Mouse (Mus musculus) thymus, postnatal 14 days (tissue): ENCODE data around the gene Rab5c.

Source experiments
- DNase-seq: peaks from one replicate; pipeline ENCODE4 v3.0.0; 2021

The Rab5c gene

DNA sequence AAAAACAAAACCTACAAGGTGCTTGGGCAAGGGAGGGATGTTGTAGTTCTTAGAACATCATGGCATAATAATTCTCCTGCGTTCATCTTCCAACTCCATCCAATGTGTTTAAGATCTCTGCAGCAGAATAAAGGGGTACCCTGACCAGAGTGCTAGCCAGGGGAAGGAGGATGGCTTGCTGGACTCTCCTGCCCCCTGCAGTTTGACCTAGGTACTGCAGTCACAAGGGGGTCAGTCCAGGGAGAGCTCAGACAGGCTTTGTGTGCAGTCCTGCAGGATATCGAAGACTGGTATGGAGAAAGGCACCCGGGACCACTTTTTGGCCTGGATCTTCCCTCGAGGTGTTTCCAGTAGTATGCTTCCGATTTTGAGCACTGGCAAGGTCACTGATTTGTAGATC is 43.1 kb downstream of the Rab5c start:
- DNase-seq = peak; percentile 81

DNA sequence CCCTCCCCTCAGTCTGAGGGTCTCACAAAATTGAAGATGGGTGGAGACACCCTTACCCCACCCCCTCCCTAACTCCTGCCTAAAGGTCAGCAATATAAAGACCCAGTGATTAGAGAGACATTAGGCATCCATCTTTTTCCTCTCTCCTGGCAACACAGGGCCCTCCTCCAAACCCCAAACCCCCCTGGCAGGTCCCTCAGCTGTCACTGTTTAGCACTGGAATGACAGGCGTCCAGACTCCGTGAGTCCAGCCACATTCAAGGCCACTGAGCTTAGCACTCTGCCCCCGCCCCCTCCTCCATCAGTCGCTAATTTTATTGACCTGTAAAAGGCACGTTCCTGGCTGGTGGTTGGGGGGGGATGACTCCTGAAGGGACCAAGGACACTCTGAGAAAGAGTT is 44.9 kb downstream of the Rab5c start:
- no peak for DNase-seq

DNA sequence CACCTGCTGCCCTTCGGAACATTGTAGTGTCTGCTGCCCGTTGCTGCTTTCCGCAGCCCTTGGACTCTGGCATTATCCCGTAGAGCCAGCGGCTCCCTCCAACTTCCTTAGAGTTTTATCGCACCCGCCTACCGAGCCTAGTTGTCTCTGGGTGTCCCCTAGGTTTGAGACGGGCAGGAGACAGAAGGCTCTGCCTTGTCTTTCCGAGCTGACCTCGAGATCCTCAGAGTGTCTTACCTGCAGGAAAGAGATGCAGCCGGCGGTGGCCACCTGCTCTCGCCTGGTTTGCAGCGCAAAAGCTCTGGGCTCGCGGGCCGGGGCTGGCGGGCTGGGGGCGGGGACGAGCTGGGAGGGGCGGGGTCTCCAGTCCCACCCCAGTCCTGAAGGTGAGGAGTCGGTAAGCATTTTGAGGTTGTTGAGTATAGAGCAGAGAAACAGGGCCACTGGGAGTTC is 45.8 kb downstream of the Rab5c start, which contains the start of gene Zfp385c:
Gene Zfp385c, minus strand, starts transcription at position 292 of the 453 bp plus-strand sequence.
- DNase-seq = peak; percentile 61

DNA sequence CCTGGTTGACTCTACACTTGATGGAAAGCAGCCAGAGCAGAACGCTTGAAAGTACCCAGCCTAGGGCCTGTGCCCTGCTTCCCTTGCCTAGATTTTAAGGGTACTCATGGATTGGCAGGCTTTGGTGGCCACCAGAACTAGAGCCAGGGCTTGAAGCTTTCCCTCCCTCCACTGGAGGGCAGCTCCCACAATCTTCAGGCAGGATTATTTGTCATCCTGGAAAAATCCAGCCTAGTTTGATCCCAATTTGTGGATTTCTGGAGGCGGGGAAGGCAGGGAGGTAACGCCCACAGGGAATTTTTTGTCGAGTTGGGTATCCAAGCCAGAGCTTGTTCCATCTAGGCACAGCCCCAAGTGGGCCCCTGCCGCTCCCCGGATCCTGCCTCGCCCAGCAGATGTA is 47.6 kb downstream of the Rab5c start:
- DNase-seq = no peak

DNA sequence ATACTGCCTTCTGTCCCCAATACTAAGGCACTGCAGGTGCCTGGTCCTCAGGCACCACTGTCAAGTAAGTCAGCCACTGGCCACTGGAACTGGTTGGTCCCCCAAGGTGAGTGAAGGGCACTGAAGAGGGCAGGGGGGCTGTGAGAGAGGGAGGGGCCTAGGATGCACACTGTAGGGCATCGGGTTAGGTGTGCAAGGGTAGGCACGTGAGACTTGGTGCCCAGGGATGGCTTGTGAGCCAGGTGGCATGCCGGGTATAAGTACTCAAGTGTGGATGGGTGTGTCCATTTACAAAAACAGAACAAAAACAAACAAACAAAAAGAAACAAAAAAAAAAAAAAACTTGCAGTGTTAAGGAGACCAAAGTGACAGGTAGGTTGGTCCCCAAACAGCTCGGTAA is 49.6 kb downstream of the Rab5c start:
- no peak for DNase-seq

DNA sequence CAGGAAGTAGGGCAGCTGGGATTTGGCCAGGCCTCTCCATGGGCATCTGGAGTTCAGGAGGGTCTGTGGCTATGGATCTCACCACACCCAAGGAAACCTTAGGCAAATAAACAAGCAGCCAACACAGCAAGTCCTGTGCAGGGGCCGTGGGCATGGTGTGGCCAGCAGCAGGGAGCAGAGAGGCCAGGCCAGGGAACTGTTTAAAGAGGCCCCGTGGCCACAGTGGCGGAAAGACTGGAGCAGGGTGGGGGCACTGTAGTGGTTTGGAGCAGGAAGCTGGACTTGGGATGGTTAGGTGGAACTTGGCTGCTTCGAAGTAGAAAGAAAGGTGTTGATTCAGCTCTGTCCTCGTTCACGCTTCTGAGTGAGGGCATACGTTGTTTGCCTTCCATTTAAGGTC is 50.8 kb downstream of the Rab5c start:
- no peak for DNase-seq

DNA sequence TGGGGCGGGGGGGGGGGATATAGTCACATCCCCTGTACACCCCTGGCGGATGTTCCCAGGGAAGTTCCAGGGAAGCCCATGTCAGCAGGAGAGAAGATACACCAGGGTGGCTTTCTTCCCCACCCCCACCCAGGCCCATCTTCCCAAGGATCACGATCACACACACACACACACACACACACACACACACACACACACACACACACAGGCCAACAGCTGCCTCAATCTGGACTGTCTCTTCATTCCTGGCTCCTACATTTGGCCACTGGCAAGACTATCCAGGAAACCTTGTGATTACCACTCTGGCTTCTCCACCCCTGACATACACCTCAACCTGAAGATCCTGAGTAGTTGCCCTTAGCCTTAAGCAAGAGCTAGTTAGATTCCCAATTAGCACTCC is 52.6 kb downstream of the Rab5c start:
- no peak for DNase-seq

DNA sequence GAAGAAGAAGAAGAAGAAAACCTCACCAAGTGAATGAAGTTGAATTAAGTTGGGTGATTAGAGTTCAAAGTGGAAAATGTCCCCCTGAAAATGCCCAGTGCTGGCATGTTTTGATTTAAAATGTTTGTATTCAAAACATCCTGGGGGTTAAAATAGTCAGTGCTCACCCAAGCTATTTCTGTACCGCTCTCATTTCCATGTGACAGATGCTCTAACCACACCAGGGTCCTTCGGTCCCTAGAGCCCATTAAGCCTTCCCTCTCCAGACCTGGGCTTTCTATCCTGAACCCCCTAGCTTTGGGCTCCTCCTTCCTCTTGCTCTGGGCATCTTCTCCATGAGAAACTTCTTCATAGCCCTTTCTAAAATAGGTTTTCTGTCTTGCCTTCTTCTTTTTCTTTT is 53.9 kb downstream of the Rab5c start:
- DNase-seq = no peak

DNA sequence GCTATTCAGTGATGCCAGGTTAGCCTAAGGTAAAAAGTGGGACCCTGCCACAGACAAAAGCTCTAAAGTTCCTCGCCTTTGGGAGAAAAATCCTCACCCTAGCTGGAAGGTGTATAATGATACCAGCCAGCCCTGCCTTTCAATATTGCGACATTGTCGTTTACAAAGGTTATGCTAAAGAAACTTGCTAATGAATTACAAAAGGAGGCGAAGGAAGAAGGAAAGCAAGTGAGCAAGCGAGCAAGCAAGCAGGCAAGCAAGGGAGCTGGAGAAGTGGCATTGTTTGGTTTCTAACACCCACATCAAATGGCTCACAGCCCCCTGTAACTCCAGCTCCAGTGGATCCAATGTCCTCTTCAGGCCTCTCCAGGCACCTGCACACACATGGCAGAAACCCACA is 55.5 kb downstream of the Rab5c start:
- DNase-seq = no peak

DNA sequence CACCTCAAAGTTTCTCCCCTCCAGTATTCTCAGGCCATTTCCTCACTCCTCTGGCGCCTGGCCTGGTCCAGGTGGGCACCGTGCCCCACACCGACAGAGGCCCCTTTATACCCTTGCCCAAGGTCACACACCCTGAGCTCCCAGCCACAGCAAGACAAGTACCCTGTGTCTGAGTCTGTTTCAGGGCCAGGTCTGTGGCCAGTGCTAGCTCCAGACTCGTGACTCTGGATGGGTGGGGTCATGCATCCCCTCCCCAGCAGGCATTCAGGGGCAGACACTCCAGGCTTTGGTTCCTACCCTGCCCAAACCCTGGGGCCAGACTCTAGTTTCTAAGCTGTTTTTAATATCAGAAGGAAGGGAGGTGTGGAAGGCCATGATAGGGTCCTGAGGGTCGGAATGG is 56.2 kb downstream of the Rab5c start:
- no peak for DNase-seq

DNA sequence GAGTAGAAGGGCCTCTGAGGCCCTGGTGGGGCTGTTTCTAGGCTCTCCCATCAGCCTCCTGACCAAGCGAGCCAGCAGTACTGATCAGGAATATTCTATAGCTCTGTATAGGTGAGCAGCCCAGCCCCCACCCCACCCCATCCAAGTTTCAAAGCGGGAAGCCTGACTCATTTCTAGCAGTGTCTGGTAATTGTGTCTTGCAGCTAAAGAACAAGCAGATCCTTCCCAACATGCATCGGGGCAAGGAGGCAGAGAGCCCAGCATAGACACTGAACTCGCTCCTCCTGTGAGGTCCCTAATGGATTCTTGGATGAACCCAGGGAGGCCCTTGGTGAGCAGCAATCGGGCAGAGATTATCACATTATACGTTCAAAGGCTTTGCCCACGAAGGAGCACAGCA is 60.2 kb downstream of the Rab5c start:
- DNase-seq = no peak

DNA sequence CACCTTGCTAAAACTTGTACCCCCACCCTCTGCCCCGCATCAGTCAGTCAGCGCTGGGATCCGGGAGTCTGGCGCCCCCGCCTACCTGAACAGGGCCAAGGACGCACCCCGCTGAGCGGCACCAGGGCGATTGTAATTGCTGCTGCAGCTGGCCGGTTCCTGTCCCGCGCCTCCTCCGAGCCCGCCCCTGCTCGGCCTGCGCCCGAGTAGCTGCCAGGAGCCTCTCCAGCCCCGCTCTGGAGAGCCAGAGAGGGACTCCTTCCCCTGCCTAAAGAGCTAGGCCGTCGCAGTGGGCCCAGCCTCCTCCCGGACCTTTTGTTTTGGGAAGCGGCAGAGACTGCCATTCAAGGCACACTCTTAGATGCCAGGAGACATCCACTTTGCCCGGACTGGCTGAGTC is 64.8 kb downstream of the Rab5c start:
- DNase-seq = no peak

DNA sequence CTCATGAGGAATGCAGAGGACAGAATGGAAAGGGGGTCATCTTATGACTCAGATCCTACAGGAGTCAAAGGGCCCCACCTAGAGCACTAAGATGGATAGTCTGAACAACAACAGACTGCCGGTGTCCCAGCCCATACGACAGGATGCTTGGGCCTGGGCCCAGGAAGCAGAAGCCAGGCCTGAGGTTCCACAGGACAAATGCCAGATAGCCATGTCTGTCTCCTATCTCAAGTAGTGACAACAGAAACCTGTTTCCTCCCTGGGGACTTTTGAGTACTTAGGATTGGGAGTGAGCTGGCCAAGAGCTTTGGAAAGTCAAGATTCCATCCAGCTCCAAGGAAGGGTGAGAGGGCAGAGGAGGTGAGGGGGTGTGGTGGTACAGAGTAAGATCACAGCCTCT is 66.1 kb downstream of the Rab5c start:
- no peak for DNase-seq

DNA sequence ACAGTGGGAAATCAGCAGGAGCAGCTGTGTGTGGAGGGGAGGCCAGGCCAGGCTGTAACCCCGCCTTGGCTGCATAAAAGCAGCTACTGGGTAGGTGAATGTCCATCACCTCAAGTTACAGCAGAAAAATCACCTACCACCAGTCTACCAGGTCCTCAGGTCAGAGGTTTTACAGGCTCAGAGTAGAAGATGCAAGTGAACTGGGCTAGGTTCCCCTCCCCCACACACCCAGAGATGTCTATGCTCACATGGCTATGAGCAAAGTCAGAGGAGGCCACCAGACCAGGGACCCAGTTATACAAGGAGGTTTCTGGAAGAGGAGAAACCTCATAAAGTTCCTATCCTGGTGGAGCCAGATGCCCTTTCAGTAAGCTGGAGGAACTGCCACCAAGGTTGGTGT is 67.0 kb downstream of the Rab5c start:
- no peak for DNase-seq
